Mouse (Mus musculus): ENCODE results near the gene Mlxipl. TPM values are rescaled to one million over a fixed set of nuclear protein-coding genes. Genes with fewer than 3 reads are reported as not detected.
A peak's percentile ranks its signal among the peaks of the same experiment; 100 is the strongest.
"Not testable (repeated sequence)": the region's sequence is repeated elsewhere in the genome, so short reads cannot be mapped to it uniquely, and the experiment has no call there.

The Mlxipl gene
- polyA plus RNA-seq, 1 experiment from 2014 or later: 3.3 TPM

DNA sequence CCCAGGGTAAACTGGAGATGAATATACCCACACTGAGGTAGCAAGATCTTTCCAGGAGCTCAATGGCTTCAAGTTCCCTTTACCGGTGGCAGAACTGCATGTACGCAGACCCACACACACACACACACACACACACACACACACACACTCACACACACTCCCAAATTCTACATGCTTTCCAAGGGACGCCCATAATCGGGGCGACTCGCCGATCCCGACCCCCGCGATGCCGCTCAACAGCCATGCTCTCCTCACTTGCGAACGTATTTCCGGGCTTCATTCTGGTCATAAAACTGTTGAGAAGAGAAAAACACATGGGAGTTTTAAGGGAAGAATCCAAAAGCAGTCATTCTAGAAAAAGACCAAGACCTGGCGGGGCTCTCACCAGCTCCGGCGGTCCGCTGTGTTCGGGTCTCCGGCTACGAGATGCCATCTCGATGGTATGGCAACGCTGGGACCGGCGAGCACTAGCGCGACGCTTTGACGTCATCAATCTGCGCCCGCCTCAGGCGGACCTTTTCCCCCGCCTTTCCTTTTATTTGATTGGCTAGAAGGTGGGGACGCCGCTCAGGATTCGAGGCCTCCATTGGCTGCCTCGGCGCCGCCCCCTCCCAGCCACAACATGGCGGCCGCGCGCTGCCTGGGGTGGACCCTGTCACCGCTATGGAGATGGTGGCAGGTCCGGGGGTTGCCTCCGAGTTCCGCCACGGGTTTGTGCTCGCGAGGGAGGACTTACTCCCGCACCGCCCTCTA, 25.9 kb upstream of the Mlxipl start, which contains the start of gene Dnajc30:
TSS of gene Dnajc30 (plus strand) at position 574 of the 753 bp plus-strand sequence.
- Histone ChIP-seq H3K4me2 (ENCODE audit: low read depth, severe bottlenecking) (peak within 1 kb of the TSS; percentile 89), H3K36me3 (ENCODE audit: control insufficient read depth, insufficient read depth, low read length) (peaks cover 16% of the 10 kb centered on the region), H3K27me3 (ENCODE audit: control insufficient read depth, insufficient read depth, low read length) (no peaks in the 10 kb centered on the region), H3K4me3 (ENCODE audit: low read depth, low read length) (peak within 1 kb of the TSS; percentile 97), H3K9ac (ENCODE audit: low read length) (peak within 1 kb of the TSS; percentile 85), H3K9me3 (ENCODE audit: control insufficient read depth, low read length) (no peaks in the 10 kb centered on the region; the same call in 1 of the 2 replicates), H3K27ac (replicated peaks; ENCODE audit: low read depth, low read length) (0 out of 2 replicates have a peak within 1 kb of the TSS, but pooled peaks have one; percentile 36), H3K4me1 (ENCODE audit: control insufficient read depth, insufficient read depth, low read length) (no peaks in the 10 kb centered on the region; the same call in 1 of the 2 replicates)
- WGBS: under 1% methylated on average over 52 of the region's 52 CpGs
- DNase-seq (ENCODE audit: low spot score): peak; percentile 99
- ATAC-seq (ENCODE audit: insufficient number of reproducible peaks, low FRiP score, low TSS enrichment, low read depth): peak; percentile 90

DNA sequence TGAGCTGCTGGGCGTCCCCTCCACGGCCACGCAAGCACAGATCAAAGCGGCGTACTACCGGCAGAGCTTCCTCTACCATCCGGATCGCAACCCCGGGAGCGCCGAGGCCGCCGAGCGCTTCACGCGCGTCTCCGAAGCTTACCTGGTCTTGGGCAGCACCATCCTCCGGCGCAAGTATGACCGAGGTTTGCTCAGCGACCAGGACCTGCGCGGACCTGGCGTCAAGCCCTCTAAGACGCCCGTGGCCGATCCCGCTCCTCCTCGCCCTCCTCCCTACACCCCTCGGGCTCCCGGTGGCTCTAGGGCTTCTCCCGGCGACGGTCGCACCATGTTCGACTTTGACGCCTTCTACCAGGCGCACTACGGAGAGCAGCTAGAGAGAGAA, 25.3 kb upstream of the Mlxipl start:
- under 1% methylated on average over 40 of the region's 40 CpGs for WGBS
- DNase-seq (ENCODE audit: low spot score) (no peak), ATAC-seq (ENCODE audit: insufficient number of reproducible peaks, low FRiP score, low TSS enrichment, low read depth) (peak; percentile 22; the same call in 1 of the 2 replicates)
- no peaks in the 10 kb centered on the region for H3K27me3 ChIP-seq (ENCODE audit: control insufficient read depth, insufficient read depth, low read length)
- H3K36me3 ChIP-seq (ENCODE audit: control insufficient read depth, insufficient read depth, low read length): peaks cover 16% of the 10 kb centered on the region
- peak overlapping the region; percentile 97 for H3K4me3 ChIP-seq (ENCODE audit: low read depth, low read length)
- 0 out of 2 replicates have a peak overlapping the region, but pooled peaks have one; percentile 36 for H3K27ac ChIP-seq (replicated peaks; ENCODE audit: low read depth, low read length)
- peak overlapping the region; percentile 85 for H3K9ac ChIP-seq (ENCODE audit: low read length)
- H3K9me3 ChIP-seq (ENCODE audit: control insufficient read depth, low read length): no peaks in the 10 kb centered on the region; the same call in 1 of the 2 replicates
- H3K4me2 ChIP-seq (ENCODE audit: low read depth, severe bottlenecking): peak overlapping the region; percentile 89
- H3K4me1 ChIP-seq (ENCODE audit: control insufficient read depth, insufficient read depth, low read length): no peaks in the 10 kb centered on the region; the same call in 1 of the 2 replicates

DNA sequence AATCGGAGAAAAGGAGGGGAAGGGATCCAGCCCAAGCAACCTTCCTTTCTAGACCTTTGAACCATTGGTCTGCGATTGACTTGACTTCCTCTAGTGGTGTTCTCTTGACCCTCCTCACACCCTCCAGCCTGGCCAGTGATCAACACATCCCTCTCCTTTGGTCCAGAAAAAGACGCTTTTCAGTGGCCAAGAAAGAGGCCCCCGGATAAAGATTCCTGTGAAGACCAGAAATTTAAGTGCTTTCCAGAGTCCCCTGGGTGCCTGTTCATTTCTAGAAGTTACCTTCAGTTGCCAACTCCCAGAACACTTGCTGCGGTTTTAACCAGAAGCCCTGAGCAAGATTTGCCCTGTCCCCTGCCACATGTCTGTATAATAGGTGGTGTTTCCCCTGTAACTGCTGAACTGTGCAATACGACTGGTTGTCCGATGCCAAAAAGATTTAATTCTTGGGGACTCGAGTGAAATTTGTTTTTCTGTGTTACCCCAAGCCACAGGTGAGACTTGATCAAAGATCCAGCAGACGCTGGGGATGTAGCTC, 24.7 kb upstream of the Mlxipl start, which contains the start of gene Bud23:
TSS of gene Bud23 (minus strand) at position 51 of the 538 bp plus-strand sequence.
- Histone ChIP-seq H3K4me2 (ENCODE audit: low read depth, severe bottlenecking) (peak within 1 kb of the TSS; percentile 89), H3K9ac (ENCODE audit: low read length) (peak within 1 kb of the TSS; percentile 85), H3K27ac (replicated peaks; ENCODE audit: low read depth, low read length) (0 out of 2 replicates have a peak within 1 kb of the TSS, but pooled peaks have one; percentile 36)

DNA sequence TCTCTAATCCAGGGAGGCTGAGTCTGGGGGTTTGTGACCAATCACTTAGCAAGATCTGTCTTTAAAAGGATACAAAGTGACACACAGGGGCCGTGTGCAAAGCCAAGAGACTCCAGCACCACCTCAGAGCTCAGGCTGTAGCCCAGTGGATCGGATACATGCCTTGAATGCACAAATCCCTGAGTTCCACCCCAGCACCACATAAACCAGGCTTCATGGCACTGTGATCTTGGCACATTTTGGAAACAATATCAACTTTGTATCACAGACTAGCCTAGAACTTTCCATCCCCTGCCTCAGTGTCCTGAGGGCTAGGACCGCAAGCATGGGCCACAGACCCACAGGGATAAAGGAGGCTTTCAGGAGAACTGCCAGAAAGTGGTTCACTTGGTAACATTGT, 23.7 kb upstream of the Mlxipl start:
- Histone ChIP-seq H3K4me3 (ENCODE audit: low read depth, low read length) (no peak overlapping the region), H3K4me1 (ENCODE audit: control insufficient read depth, insufficient read depth, low read length) (no peaks in the 10 kb centered on the region; the same call in 1 of the 2 replicates), H3K27ac (replicated peaks; ENCODE audit: low read depth, low read length) (no peak overlapping the region), H3K9me3 (ENCODE audit: control insufficient read depth, low read length) (no peaks in the 10 kb centered on the region; the same call in 1 of the 2 replicates), H3K27me3 (ENCODE audit: control insufficient read depth, insufficient read depth, low read length) (no peaks in the 10 kb centered on the region), H3K36me3 (ENCODE audit: control insufficient read depth, insufficient read depth, low read length) (peaks cover 7% of the 10 kb centered on the region), H3K9ac (ENCODE audit: low read length) (no peak overlapping the region), H3K4me2 (ENCODE audit: low read depth, severe bottlenecking) (no peak overlapping the region)
- ATAC-seq (ENCODE audit: insufficient number of reproducible peaks, low FRiP score, low TSS enrichment, low read depth) (no peak), DNase-seq (ENCODE audit: low spot score) (no peak)
- 97% methylated on average over 3 of the region's 3 CpGs for WGBS

More for the DNA sequence above, 24.7 kb upstream of the Mlxipl start, which contains the start of gene Bud23:
- 78% methylated on average over 9 of the region's 9 CpGs for WGBS
- DNase-seq (ENCODE audit: low spot score); ATAC-seq (ENCODE audit: insufficient number of reproducible peaks, low FRiP score, low TSS enrichment, low read depth); H3K4me1 ChIP-seq (ENCODE audit: control insufficient read depth, insufficient read depth, low read length); H3K27me3 ChIP-seq (ENCODE audit: control insufficient read depth, insufficient read depth, low read length); H3K9me3 ChIP-seq (ENCODE audit: control insufficient read depth, low read length): not testable (repeated sequence)
- Histone ChIP-seq H3K36me3 (ENCODE audit: control insufficient read depth, insufficient read depth, low read length) (peaks cover 13% of the 10 kb centered on the region), H3K4me3 (ENCODE audit: low read depth, low read length) (peak within 1 kb of the TSS; percentile 97)

DNA sequence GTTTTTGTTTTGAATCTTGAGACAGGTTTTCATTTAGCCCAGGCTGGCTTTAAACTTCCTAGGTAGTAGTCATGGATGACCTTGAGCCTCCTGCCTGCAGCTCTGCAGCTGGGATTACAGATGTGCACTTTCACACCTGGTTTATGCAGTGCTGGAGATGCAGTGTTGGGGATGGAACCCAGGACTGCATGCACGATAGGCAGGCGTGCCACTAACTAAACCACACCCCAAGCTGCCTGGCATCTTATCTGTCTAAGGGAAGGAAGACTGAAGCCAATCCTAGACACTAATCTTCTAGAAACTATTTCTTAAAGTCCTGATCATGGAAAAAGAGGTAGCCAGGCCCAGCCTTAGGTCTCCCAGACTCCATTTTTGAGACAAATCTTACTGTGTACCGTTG, 19.2 kb upstream of the Mlxipl start:
- 95% methylated on average over 3 of the region's 3 CpGs for WGBS
- Histone ChIP-seq H3K4me2 (ENCODE audit: low read depth, severe bottlenecking) (no peak overlapping the region), H3K9ac (ENCODE audit: low read length) (no peak overlapping the region), H3K4me3 (ENCODE audit: low read depth, low read length) (no peak overlapping the region), H3K27me3 (ENCODE audit: control insufficient read depth, insufficient read depth, low read length) (no peaks in the 10 kb centered on the region), H3K9me3 (ENCODE audit: control insufficient read depth, low read length) (no peaks in the 10 kb centered on the region; the same call in 1 of the 2 replicates), H3K4me1 (ENCODE audit: control insufficient read depth, insufficient read depth, low read length) (peaks cover 10% of the 10 kb centered on the region), H3K36me3 (ENCODE audit: control insufficient read depth, insufficient read depth, low read length) (peaks cover 9% of the 10 kb centered on the region), H3K27ac (replicated peaks; ENCODE audit: low read depth, low read length) (no peak overlapping the region)
- DNase-seq (ENCODE audit: low spot score) (no peak), ATAC-seq (ENCODE audit: insufficient number of reproducible peaks, low FRiP score, low TSS enrichment, low read depth) (no peak)

DNA sequence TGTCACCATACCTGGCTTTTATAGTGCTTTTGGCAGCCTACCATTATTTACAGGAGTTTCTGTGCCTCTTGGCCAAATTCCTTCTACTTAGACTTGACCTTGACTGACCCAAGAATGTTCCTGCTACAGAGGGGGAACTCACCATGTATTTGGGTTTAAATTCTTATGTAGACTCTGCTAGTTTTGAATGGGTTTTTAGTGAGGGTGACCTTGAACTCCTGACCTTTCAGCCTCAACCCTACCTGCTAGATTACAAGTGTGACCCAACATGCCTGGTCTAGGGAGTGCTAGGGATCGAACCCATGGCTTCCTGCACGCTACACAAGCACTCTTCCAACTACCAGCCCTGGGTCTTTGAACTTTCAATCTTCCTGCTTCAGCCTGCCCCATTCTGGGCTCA, 17.6 kb upstream of the Mlxipl start:
- Histone ChIP-seq H3K4me2 (ENCODE audit: low read depth, severe bottlenecking) (no peak overlapping the region), H3K9ac (ENCODE audit: low read length) (no peak overlapping the region), H3K4me1 (ENCODE audit: control insufficient read depth, insufficient read depth, low read length) (peaks cover 10% of the 10 kb centered on the region), H3K27me3 (ENCODE audit: control insufficient read depth, insufficient read depth, low read length) (no peaks in the 10 kb centered on the region), H3K4me3 (ENCODE audit: low read depth, low read length) (no peak overlapping the region), H3K9me3 (ENCODE audit: control insufficient read depth, low read length) (no peaks in the 10 kb centered on the region; the same call in 1 of the 2 replicates), H3K27ac (replicated peaks; ENCODE audit: low read depth, low read length) (no peak overlapping the region), H3K36me3 (ENCODE audit: control insufficient read depth, insufficient read depth, low read length) (peaks cover 10% of the 10 kb centered on the region)
- DNase-seq (ENCODE audit: low spot score) (no peak), ATAC-seq (ENCODE audit: insufficient number of reproducible peaks, low FRiP score, low TSS enrichment, low read depth) (no peak)
- 96% methylated on average over 2 of the region's 2 CpGs for WGBS

DNA sequence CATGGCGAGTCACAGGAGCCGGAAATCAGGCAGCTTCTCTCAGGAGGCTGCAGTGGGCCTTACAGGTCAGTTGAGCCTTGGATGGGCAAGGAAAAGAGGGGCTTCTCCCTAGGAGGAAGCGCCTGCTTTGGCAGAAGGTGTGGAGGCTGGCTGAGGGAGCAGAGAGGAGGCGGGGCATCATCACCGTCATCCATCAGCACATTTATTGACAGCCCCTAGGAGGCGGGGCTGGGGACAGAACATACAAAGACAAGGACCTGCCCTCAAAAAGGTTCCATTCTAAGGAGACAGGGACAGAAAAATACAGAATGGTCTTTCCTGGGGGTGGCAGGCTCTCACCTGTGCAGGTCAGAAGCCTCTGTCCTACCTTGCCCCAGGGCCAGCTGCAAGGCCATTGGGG, 17.0 kb upstream of the Mlxipl start:
- Histone ChIP-seq H3K27me3 (ENCODE audit: control insufficient read depth, insufficient read depth, low read length) (no peaks in the 10 kb centered on the region), H3K36me3 (ENCODE audit: control insufficient read depth, insufficient read depth, low read length) (peaks cover 5% of the 10 kb centered on the region), H3K4me2 (ENCODE audit: low read depth, severe bottlenecking) (no peak overlapping the region), H3K9me3 (ENCODE audit: control insufficient read depth, low read length) (no peaks in the 10 kb centered on the region; the same call in 1 of the 2 replicates), H3K4me1 (ENCODE audit: control insufficient read depth, insufficient read depth, low read length) (peaks cover 10% of the 10 kb centered on the region), H3K4me3 (ENCODE audit: low read depth, low read length) (no peak overlapping the region), H3K27ac (replicated peaks; ENCODE audit: low read depth, low read length) (no peak overlapping the region), H3K9ac (ENCODE audit: low read length) (no peak overlapping the region)
- ATAC-seq (ENCODE audit: insufficient number of reproducible peaks, low FRiP score, low TSS enrichment, low read depth) (no peak), DNase-seq (ENCODE audit: low spot score) (no peak)
- 47% methylated on average over 6 of the region's 6 CpGs for WGBS

DNA sequence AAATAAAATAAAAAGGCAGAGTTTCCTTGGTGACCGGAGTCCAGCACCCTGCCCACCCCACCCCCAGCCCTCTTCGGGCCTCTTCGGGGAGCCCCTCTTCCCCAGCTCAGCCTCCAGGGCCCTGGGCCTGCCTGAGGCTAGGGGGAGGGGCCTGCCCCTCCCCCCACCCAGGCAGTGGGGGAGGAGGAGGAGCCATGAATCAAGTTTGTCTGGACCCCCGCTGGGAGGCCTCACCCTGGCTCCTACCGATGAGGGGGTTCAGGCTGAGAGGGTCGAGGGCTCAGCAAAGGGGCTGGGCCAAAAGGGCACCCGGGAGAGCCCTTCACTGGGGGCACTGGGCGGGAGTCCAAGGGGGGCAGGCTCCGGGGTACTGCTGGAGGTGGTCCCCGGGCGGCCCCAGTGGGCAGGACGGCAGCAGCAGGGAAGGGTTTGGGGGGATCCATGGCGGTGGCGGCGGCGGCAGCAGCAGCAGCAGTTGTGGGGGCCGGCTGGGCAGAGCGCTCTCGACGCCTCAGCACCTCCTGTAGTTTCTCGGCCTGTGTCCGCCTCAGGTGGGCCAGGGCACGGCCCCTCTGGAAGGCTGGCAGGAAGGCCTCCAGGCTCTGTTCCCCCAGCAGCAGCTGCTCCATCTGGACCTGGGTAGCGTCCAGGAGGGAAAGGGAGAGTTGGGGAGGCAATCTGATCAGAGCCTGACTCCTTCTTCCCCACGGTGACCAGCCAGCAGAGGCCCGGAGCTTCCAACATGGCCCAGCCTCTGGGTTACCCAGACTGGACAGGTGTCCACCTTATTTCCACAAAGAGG, 16.1 kb upstream of the Mlxipl start:
- Histone ChIP-seq H3K27ac (replicated peaks; ENCODE audit: low read depth, low read length) (no peak overlapping the region), H3K4me3 (ENCODE audit: low read depth, low read length) (no peak overlapping the region)

More for the DNA sequence above, 16.1 kb upstream of the Mlxipl start:
- H3K9me3 ChIP-seq (ENCODE audit: control insufficient read depth, low read length): no peaks in the 10 kb centered on the region
- WGBS: 15% methylated on average over 26 of the region's 26 CpGs
- H3K36me3 ChIP-seq (ENCODE audit: control insufficient read depth, insufficient read depth, low read length): peaks cover 5% of the 10 kb centered on the region
- H3K4me1 ChIP-seq (ENCODE audit: control insufficient read depth, insufficient read depth, low read length): peaks cover 10% of the 10 kb centered on the region
- H3K27me3 ChIP-seq (ENCODE audit: control insufficient read depth, insufficient read depth, low read length): no peaks in the 10 kb centered on the region
- ATAC-seq (ENCODE audit: insufficient number of reproducible peaks, low FRiP score, low TSS enrichment, low read depth): no peak
- peak; percentile 38 for DNase-seq (ENCODE audit: low spot score)
- H3K4me2 ChIP-seq (ENCODE audit: low read depth, severe bottlenecking): peak overlapping the region; percentile 3; the same call in 1 of the 2 replicates
- H3K9ac ChIP-seq (ENCODE audit: low read length): peak overlapping the region; percentile 45; the same call in 1 of the 2 replicates
